ENCODE assay signal across 8 mouse cellular contexts in genomic region chr6:112191032-112191431, GRCm38 (mm10).
DNase-seq lines count a peak whose midpoint lies in the region; ATAC-seq and TF ChIP-seq lines count a peak whose summit lies in the region.
"Had no signal": no experiment of that assay in that cellular context is flagged by ENCODE, and none has a peak within 500 bp of the region (broad histone marks: within the 10 kb centered on the region; RNA-seq: fewer than 3 reads in every experiment).

No protein-coding gene starts in this region.

- DNase-seq in A20 (ENCODE audit: low read depth, low spot score) (peak; percentile 3), ES-E14 (ENCODE audit: low read depth, low spot score) (peak; percentile 62)
- peak; percentile 85 to 90 for DNase-seq in cerebellum, postnatal 10 days
- peak; percentile 52 to 81 for DNase-seq in frontal cortex, postnatal 14 days (ENCODE audit: low spot score in 2 of 2)
- peak; percentile 83 for DNase-seq in layer of hippocampus, adult 11-12 months (ENCODE audit: low spot score)
- peak; percentile 92 for DNase-seq in lung, embryonic 14.5 days
- peak; percentile 79 to 86 for DNase-seq in right cerebral cortex, postnatal 10 days (ENCODE audit: low spot score in 2 of 2)

- 43% methylated on average over 6 of the region's 6 CpGs for WGBS in lung, embryonic 14.5 days

- no peak overlapping the region for H3K27ac ChIP-seq in ES-E14 (ENCODE audit: insufficient read depth, low read depth, low read length, poor library complexity, severe bottlenecking)
- H3K27ac ChIP-seq in lung, embryonic 14.5 days (ENCODE audit: low read depth): no peak overlapping the region
- H3K27ac ChIP-seq: neural tube, embryonic 12.5 days had no signal

- ATAC-seq in lung, embryonic 14.5 days (ENCODE audit: insufficient read depth): no peak

- H3K4me1 ChIP-seq in ES-E14 (ENCODE audit: control insufficient read depth in 2 of 2, insufficient read depth in 2 of 2, low read length in 2 of 2, poor library complexity in 1 of 2): no peaks in the 10 kb centered on the region
- H3K4me1 ChIP-seq in lung, embryonic 14.5 days (ENCODE audit: insufficient read depth): 0 out of 2 replicates have a peak, but pooled peaks cover 2% of the 10 kb centered on the region
- H3K4me1 ChIP-seq: neural tube, embryonic 12.5 days had no signal

- H3K4me2 ChIP-seq in lung, embryonic 14.5 days: no peak overlapping the region
- H3K4me2 ChIP-seq: neural tube, embryonic 12.5 days had no signal

- H3K4me3 ChIP-seq in ES-E14 (ENCODE audit: insufficient read depth in 1 of 2, low read depth in 1 of 2, low read length in 2 of 2, poor library complexity in 1 of 2, severe bottlenecking in 1 of 2): no peak overlapping the region
- no peak overlapping the region for H3K4me3 ChIP-seq in lung, embryonic 14.5 days (ENCODE audit: low read depth, low read length)
- H3K4me3 ChIP-seq: neural tube, embryonic 12.5 days had no signal

- in situ Hi-C loops in ES-E14 (cut with MboI; ENCODE audit: low sequenced_read_pairs in 2 of 2, unreplicated experiment in 2 of 2): no loop called here

- H3K27me3 ChIP-seq in lung, embryonic 14.5 days (ENCODE audit: insufficient read depth, low read length): no peaks in the 10 kb centered on the region
- H3K27me3 ChIP-seq: neural tube, embryonic 12.5 days had no signal

- peak; percentile 89 for TF ChIP-seq CTCF in lung, embryonic 14.5 days (IDR thresholded peaks at IDR 0.05; ENCODE audit: low read depth)

- no peaks in the 10 kb centered on the region for H3K36me3 ChIP-seq in ES-E14 (ENCODE audit: control insufficient read depth, insufficient read depth, low read length, poor library complexity, severe bottlenecking)
- no peaks in the 10 kb centered on the region for H3K36me3 ChIP-seq in lung, embryonic 14.5 days (ENCODE audit: insufficient read depth)
- H3K36me3 ChIP-seq: neural tube, embryonic 12.5 days had no signal

- no peak overlapping the region for H3K9ac ChIP-seq in ES-E14 (ENCODE audit: insufficient read depth, low read depth, low read length, poor library complexity, severe bottlenecking)
- no peak overlapping the region for H3K9ac ChIP-seq in lung, embryonic 14.5 days
- H3K9ac ChIP-seq: neural tube, embryonic 12.5 days had no signal

- no peaks in the 10 kb centered on the region for H3K9me3 ChIP-seq in ES-E14 (ENCODE audit: control insufficient read depth, insufficient read depth, low read depth, low read length)
- H3K9me3 ChIP-seq in lung, embryonic 14.5 days (ENCODE audit: low read depth, low read length): no peaks in the 10 kb centered on the region
- H3K9me3 ChIP-seq: neural tube, embryonic 12.5 days had no signal

TF ChIP-seq in ES-E14, 5 proteins besides CTCF, POLR2A, EP300 and RAD21:
- TF ChIP-seq ZNF384 (IDR thresholded peaks at IDR 0.05; ENCODE audit: low read depth, low read length) (no peak), ZC3H11A (IDR thresholded peaks at IDR 0.05; ENCODE audit: borderline replicate concordance, low read depth, low read length) (peak; percentile 81; the same call in 1 of the 2 replicates), HCFC1 (IDR thresholded peaks at IDR 0.05; ENCODE audit: borderline replicate concordance, insufficient read depth, low read length) (no peak), MAFK (IDR thresholded peaks at IDR 0.05; ENCODE audit: insufficient read depth, low read depth, low read length) (peak; percentile 63; the same call in 1 of the 2 replicates), CHD2 (IDR thresholded peaks at IDR 0.05; ENCODE audit: low read depth, low read length) (no peak)

Comparison
In these comparisons a context has a peak if more than half of its experiments do, and no peak if none do; other contexts are left out.
1. DNase-seq: peak in every context shown above with its lines; median percentile 92 in lung, embryonic 14.5 days; 88 in cerebellum, postnatal 10 days; 83 in layer of hippocampus, adult 11-12 months; 82 in right cerebral cortex, postnatal 10 days; 66 in frontal cortex, postnatal 14 days; 62 in ES-E14; 3 in A20.